Mouse (Mus musculus): ENCODE data around the gene AC124502.3. TPM values are rescaled to one million over a fixed set of nuclear protein-coding genes. Genes with fewer than 3 reads are reported as not detected.
A peak's percentile ranks its signal among the peaks of the same experiment; 100 is the strongest.

AC124502.3 gene
- total and polyA plus RNA-seq, 2 experiments from 2014 or later: 2.0 to 3.0 TPM

DNA sequence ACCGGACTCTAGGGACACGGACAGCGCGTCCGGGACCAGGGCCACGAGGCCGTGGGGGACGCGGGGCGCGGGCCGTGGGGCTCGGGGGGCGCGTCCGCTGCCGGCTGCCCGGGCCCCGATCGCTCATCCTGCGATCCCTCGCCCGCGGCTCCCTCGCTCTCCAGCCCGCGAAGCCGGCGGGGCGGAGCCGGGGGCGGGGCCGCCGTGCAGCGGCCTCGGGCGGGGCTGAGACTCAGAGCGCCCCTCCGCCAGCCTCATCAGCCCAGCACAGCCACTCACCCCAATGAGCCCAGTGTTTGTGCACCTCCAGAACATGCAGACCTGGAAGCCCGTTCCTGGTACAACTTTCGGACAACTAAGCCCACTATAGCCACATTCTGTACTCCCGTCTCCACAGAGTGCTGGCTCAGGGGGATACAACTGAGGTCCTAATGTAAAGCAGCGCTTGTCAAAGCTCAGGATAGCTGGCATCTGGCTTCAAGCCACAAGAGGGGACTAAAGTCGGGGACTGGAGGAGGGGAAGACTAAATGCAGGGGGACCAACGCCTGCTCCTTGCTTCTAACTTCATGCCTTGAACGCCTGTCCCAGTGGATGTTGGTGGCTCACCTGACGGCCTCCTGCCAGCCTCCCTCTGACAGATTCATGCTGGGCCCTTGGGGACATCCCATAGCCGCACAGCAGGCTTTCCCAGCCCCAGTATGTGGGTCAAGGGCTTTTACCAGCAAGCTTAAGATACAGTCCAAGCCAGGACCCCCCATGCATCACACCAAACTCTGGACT lies 59.9 kb downstream of the AC124502.3 start, which contains the start of gene Cnih2:
Cnih2 (minus strand) TSS at position 159 of the 781 bp plus-strand sequence.
- ATAC-seq (peak; percentile 72), DNase-seq (peak; percentile 86)
- peaks cover 38% of the 10 kb centered on the region for H3K4me1 ChIP-seq (ENCODE audit: insufficient read depth)
- no peaks in the 10 kb centered on the region for H3K27me3 ChIP-seq (ENCODE audit: insufficient read depth, low read length)
- peak within 1 kb of the TSS; percentile 74 for H3K4me2 ChIP-seq (ENCODE audit: low read depth)
- WGBS: 2% methylated on average over 45 of the region's 48 CpGs
- H3K4me3 ChIP-seq (ENCODE audit: low read depth, low read length): peak within 1 kb of the TSS; percentile 94
- no peaks in the 10 kb centered on the region for H3K9me3 ChIP-seq (ENCODE audit: low read length)
- TF ChIP-seq CTCF (IDR thresholded peaks at IDR 0.05; ENCODE audit: low read depth): no peak
- peak within 1 kb of the TSS; percentile 99 for H3K9ac ChIP-seq
- peak within 1 kb of the TSS; percentile 97 for H3K27ac ChIP-seq (ENCODE audit: low read depth, low read length)
- H3K36me3 ChIP-seq (ENCODE audit: insufficient read depth): peaks cover 41% of the 10 kb centered on the region

Other genes with a start within 250 kb of the AC124502.3 start
- gene Rbm4, start 245.0 kb upstream of the AC124502.3 start, total RNA-seq (2014; rRNA removed): 106 and 145 TPM in 2 replicates
- 45.0 and 56.9 TPM in 2 replicates for gene Rbm4, start 245.0 kb upstream of the AC124502.3 start, polyA plus RNA-seq (2015; fragmentation: Nextera tagmentation; extraction: Ambion mirVana)
- gene Gm21992, start 227.3 kb upstream of the AC124502.3 start, total RNA-seq (2014; rRNA removed): 15.0 and 18.2 TPM in 2 replicates
- gene Gm21992, start 227.3 kb upstream of the AC124502.3 start, polyA plus RNA-seq (2015; fragmentation: Nextera tagmentation; extraction: Ambion mirVana): 16.5 and 20.4 TPM in 2 replicates
- 29.2 and 30.9 TPM in 2 replicates for gene Rbm14, start 227.3 kb upstream of the AC124502.3 start, total RNA-seq (2014; rRNA removed)
- gene Rbm14, start 227.3 kb upstream of the AC124502.3 start, polyA plus RNA-seq (2015; fragmentation: Nextera tagmentation; extraction: Ambion mirVana): 45.9 and 46.6 TPM in 2 replicates
- 27.3 and 35.4 TPM in 2 replicates for gene Ccs, start 199.6 kb upstream of the AC124502.3 start, total RNA-seq (2014; rRNA removed)
- gene Ccs, start 199.6 kb upstream of the AC124502.3 start, polyA plus RNA-seq (2015; fragmentation: Nextera tagmentation; extraction: Ambion mirVana): 41.7 and 44.3 TPM in 2 replicates
- 0.92 and 1.1 TPM in 2 replicates for gene Ccdc87, start 199.5 kb upstream of the AC124502.3 start, total RNA-seq (2014; rRNA removed)
- 0.80 and 1.2 TPM in 2 replicates for gene Ccdc87, start 199.5 kb upstream of the AC124502.3 start, polyA plus RNA-seq (2015; fragmentation: Nextera tagmentation; extraction: Ambion mirVana)
- gene Ctsf, start 183.8 kb upstream of the AC124502.3 start, total RNA-seq (2014; rRNA removed): 81.0 and 117 TPM in 2 replicates
- 74.7 and 79.4 TPM in 2 replicates for gene Ctsf, start 183.8 kb upstream of the AC124502.3 start, polyA plus RNA-seq (2015; fragmentation: Nextera tagmentation; extraction: Ambion mirVana)
- gene Actn3, start 161.0 kb upstream of the AC124502.3 start, total RNA-seq (2014; rRNA removed): 2.6 and 5.1 TPM in 2 replicates
- 1.8 and 2.2 TPM in 2 replicates for gene Actn3, start 161.0 kb upstream of the AC124502.3 start, polyA plus RNA-seq (2015; fragmentation: Nextera tagmentation; extraction: Ambion mirVana)
- gene Zdhhc24, start 160.2 kb upstream of the AC124502.3 start, total RNA-seq (2014; rRNA removed): 22.2 and 24.1 TPM in 2 replicates
- gene Zdhhc24, start 160.2 kb upstream of the AC124502.3 start, polyA plus RNA-seq (2015; fragmentation: Nextera tagmentation; extraction: Ambion mirVana): 9.1 and 15.2 TPM in 2 replicates
- gene Bbs1, start 132.3 kb upstream of the AC124502.3 start, total RNA-seq (2014; rRNA removed): 21.7 and 37.7 TPM in 2 replicates
- 5.4 and 7.4 TPM in 2 replicates for gene Bbs1, start 132.3 kb upstream of the AC124502.3 start, polyA plus RNA-seq (2015; fragmentation: Nextera tagmentation; extraction: Ambion mirVana)
- 67.4 and 84.2 TPM in 2 replicates for gene Dpp3, start 110.6 kb upstream of the AC124502.3 start, total RNA-seq (2014; rRNA removed)
- 75.2 and 76.8 TPM in 2 replicates for gene Dpp3, start 110.6 kb upstream of the AC124502.3 start, polyA plus RNA-seq (2015; fragmentation: Nextera tagmentation; extraction: Ambion mirVana)
- 11.5 and 13.2 TPM in 2 replicates for gene Peli3, start 95.8 kb upstream of the AC124502.3 start, total RNA-seq (2014; rRNA removed)
- gene Peli3, start 95.8 kb upstream of the AC124502.3 start, polyA plus RNA-seq (2015; fragmentation: Nextera tagmentation; extraction: Ambion mirVana): 7.7 and 10.9 TPM in 2 replicates
- 101 and 129 TPM in 2 replicates for gene Mrpl11, start 76.7 kb upstream of the AC124502.3 start, total RNA-seq (2014; rRNA removed)
- 162 and 198 TPM in 2 replicates for gene Mrpl11, start 76.7 kb upstream of the AC124502.3 start, polyA plus RNA-seq (2015; fragmentation: Nextera tagmentation; extraction: Ambion mirVana)
- gene Npas4, start 48.6 kb upstream of the AC124502.3 start, total RNA-seq (2014; rRNA removed): 3.5 and 3.8 TPM in 2 replicates
- 0.36 and 0.42 TPM in 2 replicates for gene Npas4, start 48.6 kb upstream of the AC124502.3 start, polyA plus RNA-seq (2015; fragmentation: Nextera tagmentation; extraction: Ambion mirVana)
- gene Slc29a2, start 15.0 kb upstream of the AC124502.3 start, total RNA-seq (2014; rRNA removed): 12.8 and 14.2 TPM in 2 replicates
- gene Slc29a2, start 15.0 kb upstream of the AC124502.3 start, polyA plus RNA-seq (2015; fragmentation: Nextera tagmentation; extraction: Ambion mirVana): 14.5 and 17.1 TPM in 2 replicates
- gene B4gat1, start 65 bp upstream of the AC124502.3 start, total RNA-seq (2014; rRNA removed): 85.9 and 111 TPM in 2 replicates
- gene B4gat1, start 65 bp upstream of the AC124502.3 start, polyA plus RNA-seq (2015; fragmentation: Nextera tagmentation; extraction: Ambion mirVana): 93.0 and 128 TPM in 2 replicates
- gene Brms1, start 2.5 kb downstream of the AC124502.3 start, total RNA-seq (2014; rRNA removed): 9.5 and 15.5 TPM in 2 replicates
- 27.6 and 29.3 TPM in 2 replicates for gene Brms1, start 2.5 kb downstream of the AC124502.3 start, polyA plus RNA-seq (2015; fragmentation: Nextera tagmentation; extraction: Ambion mirVana)
- gene Rin1, start 11.6 kb downstream of the AC124502.3 start, total RNA-seq (2014; rRNA removed): 3.0 and 9.8 TPM in 2 replicates
- gene Rin1, start 11.6 kb downstream of the AC124502.3 start, polyA plus RNA-seq (2015; fragmentation: Nextera tagmentation; extraction: Ambion mirVana): 1.7 and 2.4 TPM in 2 replicates
- gene Cd248, start 29.2 kb downstream of the AC124502.3 start, total RNA-seq (2014; rRNA removed): 11.8 and 20.8 TPM in 2 replicates
- gene Cd248, start 29.2 kb downstream of the AC124502.3 start, polyA plus RNA-seq (2015; fragmentation: Nextera tagmentation; extraction: Ambion mirVana): 16.3 and 18.1 TPM in 2 replicates
- 22.6 and 37.0 TPM in 2 replicates for gene Tmem151a, start 46.6 kb downstream of the AC124502.3 start, total RNA-seq (2014; rRNA removed)
- gene Tmem151a, start 46.6 kb downstream of the AC124502.3 start, polyA plus RNA-seq (2015; fragmentation: Nextera tagmentation; extraction: Ambion mirVana): 40.6 and 46.2 TPM in 2 replicates
- 44.6 and 54.9 TPM in 2 replicates for gene Yif1a, start 49.6 kb downstream of the AC124502.3 start, total RNA-seq (2014; rRNA removed)
- gene Yif1a, start 49.6 kb downstream of the AC124502.3 start, polyA plus RNA-seq (2015; fragmentation: Nextera tagmentation; extraction: Ambion mirVana): 50.5 and 59.9 TPM in 2 replicates
- 567 and 663 TPM in 2 replicates for gene Cnih2, start 59.6 kb downstream of the AC124502.3 start, total RNA-seq (2014; rRNA removed)
- 563 and 604 TPM in 2 replicates for gene Cnih2, start 59.6 kb downstream of the AC124502.3 start, polyA plus RNA-seq (2015; fragmentation: Nextera tagmentation; extraction: Ambion mirVana)
- gene Rab1b, start 68.2 kb downstream of the AC124502.3 start, total RNA-seq (2014; rRNA removed): 219 and 231 TPM in 2 replicates
- gene Rab1b, start 68.2 kb downstream of the AC124502.3 start, polyA plus RNA-seq (2015; fragmentation: Nextera tagmentation; extraction: Ambion mirVana): 249 and 288 TPM in 2 replicates
- gene Klc2, start 79.7 kb downstream of the AC124502.3 start, total RNA-seq (2014; rRNA removed): 138 and 146 TPM in 2 replicates
- 54.5 and 58.6 TPM in 2 replicates for gene Klc2, start 79.7 kb downstream of the AC124502.3 start, polyA plus RNA-seq (2015; fragmentation: Nextera tagmentation; extraction: Ambion mirVana)
- 54.5 and 84.6 TPM in 2 replicates for gene Pacs1, start 234.2 kb downstream of the AC124502.3 start, total RNA-seq (2014; rRNA removed)
- 35.3 and 44.7 TPM in 2 replicates for gene Pacs1, start 234.2 kb downstream of the AC124502.3 start, polyA plus RNA-seq (2015; fragmentation: Nextera tagmentation; extraction: Ambion mirVana)